Mouse (Mus musculus) liver, embryonic 14.5 days (tissue): ENCODE data around the gene Fgfr2. TPM values are rescaled to one million over a fixed set of nuclear protein-coding genes. Genes with fewer than 3 reads are reported as not detected.

ENCODE experiments used
- ATAC-seq: fragments of 200-750 bp; cut with Nextera tagmentation; 2 replicates; pipeline ENCODE4 v1.8.0; 2017; ENCODE audit warnings: moderate number of reproducible peaks, mild to moderate bottlenecking, moderate library complexity; ENCODE audit not compliant: insufficient read depth
- DNase-seq, 3 experiments: peaks; one replicate each; pipeline ENCODE4 v3.0.0-alpha.2; 2012 to 2013; ENCODE audit warnings: low read depth in 3 of 3, low spot score in 3 of 3
- H3K27ac ChIP-seq: fragments of 300-500 bp; sonication (generic); 2 replicates; pipeline ENCODE4 v1.5.1; 2014; ENCODE audit warnings: moderate library complexity, mild to moderate bottlenecking, control low read depth, inconsistent platforms
- H3K27me3 ChIP-seq: fragments of 300-500 bp; sonication (generic); 2 replicates; pipeline ENCODE4 v1.6.1; 2014; ENCODE audit warnings: mild to moderate bottlenecking, low read length, moderate library complexity; ENCODE audit not compliant: control insufficient read depth, insufficient read depth
- H3K36me3 ChIP-seq: fragments of 300-500 bp; sonication (generic); replicated peaks from 2 replicates; pipeline ENCODE4 v1.6.1; 2014; ENCODE audit warnings: low read depth; ENCODE audit not compliant: control insufficient read depth, insufficient read depth
- H3K4me1 ChIP-seq, 2 experiments: fragments of 200-500 bp in 1 of 2; fragments of 300-500 bp in 1 of 2; sonication (generic) in 1 of 2; replicated peaks; 2 replicates each; pipeline ENCODE4 v1.6.1; 2012 to 2014; ENCODE audit warnings: antibody characterized with exemption in 1 of 2, inconsistent platforms in 1 of 2, low read length in 1 of 2; ENCODE audit not compliant: control insufficient read depth in 2 of 2, insufficient read depth in 2 of 2
- H3K4me2 ChIP-seq: fragments of 300-500 bp; sonication (generic); 2 replicates; pipeline ENCODE4 v1.6.1; 2014; ENCODE audit warnings: low read depth, mild to moderate bottlenecking, control low read depth, moderate library complexity
- H3K4me3 ChIP-seq, 2 experiments: fragments of 200-500 bp in 1 of 2; fragments of 300-500 bp in 1 of 2; sonication (generic) in 1 of 2; 2 replicates each; pipeline ENCODE4 v1.5.1; 2012 to 2014; ENCODE audit warnings: low read depth in 2 of 2, low read length in 2 of 2, mild to moderate bottlenecking in 2 of 2, control low read depth in 1 of 2, inconsistent platforms in 1 of 2, moderate library complexity in 1 of 2; ENCODE audit not compliant: insufficient read depth in 1 of 2
- H3K9ac ChIP-seq: fragments of 300-500 bp; sonication (generic); replicated peaks from 2 replicates; pipeline ENCODE4 v1.6.1; 2014; ENCODE audit warnings: mild to moderate bottlenecking, control low read depth, moderate library complexity
- H3K9me3 ChIP-seq: fragments of 300-500 bp; sonication (generic); 2 replicates; pipeline ENCODE4 v1.6.1; 2016; ENCODE audit warnings: low read length, mixed read lengths; ENCODE audit not compliant: control insufficient read depth
- CTCF ChIP-seq: IDR thresholded peaks from 2 replicates; pipeline ENCODE4 v1.5.1; 2016; ENCODE audit warnings: antibody characterized with exemption, low read depth, control low read depth
- EP300 ChIP-seq: IDR thresholded peaks from 2 replicates; pipeline ENCODE4 v1.6.1; 2016; ENCODE audit warnings: antibody characterized with exemption, low read depth
- WGBS: fragments of 180-500 bp; shearing (Covaris S2); extraction: QIAGEN DNeasy Blood & Tissue Kit; methylation state at CpG from one replicate; pipeline ENCODE4 v1.1.7; 2014; ENCODE audit not compliant: insufficient replicate concordance; 5-methylcytosine and 5-hydroxymethylcytosine counted together
- polyA plus RNA-seq, 2 experiments: library from polyadenylated mRNA; depleted of rRNA in 1 of 2; stranded (reverse) in 1 of 2; unstranded in 1 of 2; fragments of >200 nt; fragmentation: Nextera tagmentation in 1 of 2; extraction: Ambion mirVana in 1 of 2; gene quantifications; 2 replicates each; pipeline versions ENCODE4 v1.2.1 to v1.2.3; 2012 to 2014

The Fgfr2 gene
- polyA plus RNA-seq, 2 experiments, result 7.9 to 8.8 TPM

GRCm38 (mm10) chr7:130189901-130190300 lies 2933.2 kb downstream of the Fgfr2 start:
- no peak for ATAC-seq

GRCm38 (mm10) chr7:130188108-130188507 lies 2935.0 kb downstream of the Fgfr2 start:
- ATAC-seq, result no peak
- Histone ChIP-seq H3K4me3 (no peak overlapping the region), H3K4me2 (no peak overlapping the region), H3K9me3 (no peaks in the 10 kb centered on the region), H3K27ac (no peak overlapping the region), H3K36me3 (no peaks in the 10 kb centered on the region), H3K4me1 (no peaks in the 10 kb centered on the region), H3K9ac (no peak overlapping the region), H3K27me3 (no peaks in the 10 kb centered on the region)
- no peak for TF ChIP-seq CTCF
- no peak for TF ChIP-seq EP300
- WGBS, result 65% methylated on average over 2 of the region's 2 CpGs
- no peak for DNase-seq

More at GRCm38 (mm10) chr7:130189901-130190300, 2933.2 kb downstream of the Fgfr2 start:
- TF ChIP-seq CTCF (no peak), EP300 (no peak)
- no peak for DNase-seq
- no peaks in the 10 kb centered on the region for H3K36me3 ChIP-seq
- H3K27ac ChIP-seq, result no peak overlapping the region
- H3K27me3 ChIP-seq, result no peaks in the 10 kb centered on the region
- H3K4me3 ChIP-seq, result no peak overlapping the region
- no peak overlapping the region for H3K9ac ChIP-seq
- H3K4me2 ChIP-seq, result no peak overlapping the region
- no peaks in the 10 kb centered on the region for H3K4me1 ChIP-seq
- no peaks in the 10 kb centered on the region for H3K9me3 ChIP-seq
- 55% methylated on average over 4 of the region's 4 CpGs for WGBS

GRCm38 (mm10) chr7:130184864-130185263 lies 2938.3 kb downstream of the Fgfr2 start:
- no peak for DNase-seq
- no peaks in the 10 kb centered on the region for H3K27me3 ChIP-seq
- no peak overlapping the region for H3K4me2 ChIP-seq
- H3K9ac ChIP-seq, result no peak overlapping the region
- H3K4me3 ChIP-seq, result no peak overlapping the region
- no peaks in the 10 kb centered on the region for H3K36me3 ChIP-seq
- H3K4me1 ChIP-seq, result no peaks in the 10 kb centered on the region
- 55% methylated on average over 5 of the region's 5 CpGs for WGBS
- H3K9me3 ChIP-seq, result no peaks in the 10 kb centered on the region
- no peak for TF ChIP-seq EP300
- no peak for ATAC-seq
- H3K27ac ChIP-seq, result no peak overlapping the region

- Histone ChIP-seq H3K4me3 (no peak overlapping the region), H3K9ac (no peak overlapping the region), H3K4me2 (no peak overlapping the region), H3K27me3 (no peaks in the 10 kb centered on the region), H3K4me1 (no peaks in the 10 kb centered on the region), H3K27ac (no peak overlapping the region), H3K9me3 (no peaks in the 10 kb centered on the region), H3K36me3 (no peaks in the 10 kb centered on the region)
- no peak for TF ChIP-seq CTCF
- no peak for TF ChIP-seq EP300
- WGBS, result 64% methylated on average over 5 of the region's 5 CpGs
- ATAC-seq (no peak), DNase-seq (no peak)
Measured at GRCm38 (mm10) chr7:130183960-130184359, 2939.2 kb downstream of the Fgfr2 start.

- 41% methylated on average over 18 of the region's 18 CpGs for WGBS
- no peak for DNase-seq
- Histone ChIP-seq H3K4me3 (no peak overlapping the region), H3K27ac (no peak overlapping the region), H3K9ac (no peak overlapping the region), H3K36me3 (no peaks in the 10 kb centered on the region), H3K9me3 (no peaks in the 10 kb centered on the region), H3K4me1 (no peaks in the 10 kb centered on the region), H3K4me2 (no peak overlapping the region), H3K27me3 (no peaks in the 10 kb centered on the region)
- no peak for ATAC-seq
- TF ChIP-seq EP300 (no peak), CTCF (no peak)
Measured at GRCm38 (mm10) chr7:130182551-130182950, 2940.6 kb downstream of the Fgfr2 start.
